Mouse (Mus musculus) megakaryocyte, embryonic 14.5 days (primary cell): ENCODE data around the gene Zfp575.

Source experiments
- FLI1 ChIP-seq: IDR thresholded peaks from 2 replicates; pipeline ENCODE4 v1.6.1; 2012; ENCODE audit warnings: low read length, inconsistent platforms, mixed read lengths
- GATA1 ChIP-seq: IDR thresholded peaks from 3 replicates; pipeline ENCODE4 v1.6.1; 2012; ENCODE audit warnings: mixed read lengths, low read length, inconsistent platforms, borderline replicate concordance

DNA sequence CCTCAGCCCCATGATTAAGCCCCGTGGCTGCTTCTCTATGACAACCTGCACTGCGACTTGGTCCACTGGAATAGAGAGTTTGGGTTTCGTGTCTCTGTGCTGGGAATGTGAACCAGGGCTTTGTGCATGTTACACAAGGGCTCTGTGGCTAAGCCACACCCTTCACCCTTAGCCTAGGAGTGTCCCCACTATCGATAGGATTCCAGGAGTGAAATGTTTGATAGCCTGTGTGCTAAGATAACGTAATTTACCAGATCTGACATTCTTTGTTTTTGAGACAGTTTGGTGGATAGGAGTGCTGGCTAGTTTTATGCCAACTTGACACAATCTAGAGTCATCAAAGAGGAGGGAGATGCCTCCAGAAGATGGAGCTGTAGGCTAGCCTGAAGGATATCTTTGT lies 4.3 kb upstream of the Zfp575 start:
- TF ChIP-seq GATA1, result no peak
- TF ChIP-seq FLI1, result no peak
